Mouse (Mus musculus) liver, postnatal 0 days (tissue): ENCODE measurements around the gene Perp. TPM values are rescaled to one million over a fixed set of nuclear protein-coding genes. Genes with fewer than 3 reads are reported as not detected.

Experiments
- ATAC-seq: fragments of 200-750 bp; cut with Nextera tagmentation; 2 replicates; pipeline ENCODE4 v1.8.0; 2017; ENCODE audit warnings: mild to moderate bottlenecking, moderate library complexity
- DNase-seq: peaks from one replicate; pipeline ENCODE4 v3.0.0-alpha.2; 2016
- H3K27ac ChIP-seq: fragments of 300-500 bp; sonication (generic); 2 replicates; pipeline ENCODE4 v1.5.1; 2014; ENCODE audit warnings: antibody characterized with exemption, moderate library complexity, mild to moderate bottlenecking, low read depth
- H3K27me3 ChIP-seq: fragments of 300-500 bp; sonication (generic); 2 replicates; pipeline ENCODE4 v1.6.1; 2014; ENCODE audit warnings: low read length, control low read depth, mixed read lengths; ENCODE audit not compliant: insufficient read depth
- H3K36me3 ChIP-seq: fragments of 300-500 bp; sonication (generic); replicated peaks from 2 replicates; pipeline ENCODE4 v1.6.1; 2014; ENCODE audit warnings: mild to moderate bottlenecking, control low read depth, low read length, moderate library complexity, mixed read lengths; ENCODE audit not compliant: insufficient read depth
- H3K4me1 ChIP-seq: fragments of 300-500 bp; sonication (generic); 2 replicates; pipeline ENCODE4 v1.6.1; 2014; ENCODE audit warnings: antibody characterized with exemption, mild to moderate bottlenecking, control low read depth; ENCODE audit not compliant: insufficient read depth
- H3K4me2 ChIP-seq: fragments of 300-500 bp; sonication (generic); 2 replicates; pipeline ENCODE4 v1.6.1; 2014; ENCODE audit warnings: low read depth, mild to moderate bottlenecking, low read length, moderate library complexity, mixed read lengths
- H3K4me3 ChIP-seq: fragments of 300-500 bp; sonication (generic); 2 replicates; pipeline ENCODE4 v1.5.1; 2014; ENCODE audit warnings: low read depth, low read length
- H3K9ac ChIP-seq: fragments of 300-500 bp; sonication (generic); replicated peaks from 2 replicates; pipeline ENCODE4 v1.6.1; 2014; ENCODE audit warnings: mild to moderate bottlenecking, moderate library complexity
- H3K9me3 ChIP-seq: fragments of 300-500 bp; sonication (generic); 2 replicates; pipeline ENCODE4 v1.6.1; 2016; ENCODE audit warnings: mild to moderate bottlenecking, control low read depth, low read length, mixed read lengths
- CTCF ChIP-seq: sonication (generic); IDR thresholded peaks from 2 replicates; pipeline ENCODE4 v1.5.1; 2016; ENCODE audit warnings: antibody characterized with exemption, low read depth
- EP300 ChIP-seq: IDR thresholded peaks from 2 replicates; pipeline ENCODE4 v1.6.1; 2016; ENCODE audit warnings: antibody characterized with exemption, low read depth, mild to moderate bottlenecking
- WGBS: fragments of 180-500 bp; shearing (Covaris S2); extraction: QIAGEN DNeasy Blood & Tissue Kit; methylation state at CpG from one replicate; pipeline ENCODE4 v1.1.7; 2014; ENCODE audit not compliant: insufficient replicate concordance; 5-methylcytosine and 5-hydroxymethylcytosine counted together
- polyA plus RNA-seq: library from polyadenylated mRNA; unstranded; fragments of >200 nt; fragmentation: Nextera tagmentation; extraction: Ambion mirVana; gene quantifications from 2 replicates; pipeline ENCODE4 v1.2.1, GENCODE M21; 2015

Perp gene
- polyA plus RNA-seq, 1 experiment from 2014 or later = 68.3 TPM

DNA sequence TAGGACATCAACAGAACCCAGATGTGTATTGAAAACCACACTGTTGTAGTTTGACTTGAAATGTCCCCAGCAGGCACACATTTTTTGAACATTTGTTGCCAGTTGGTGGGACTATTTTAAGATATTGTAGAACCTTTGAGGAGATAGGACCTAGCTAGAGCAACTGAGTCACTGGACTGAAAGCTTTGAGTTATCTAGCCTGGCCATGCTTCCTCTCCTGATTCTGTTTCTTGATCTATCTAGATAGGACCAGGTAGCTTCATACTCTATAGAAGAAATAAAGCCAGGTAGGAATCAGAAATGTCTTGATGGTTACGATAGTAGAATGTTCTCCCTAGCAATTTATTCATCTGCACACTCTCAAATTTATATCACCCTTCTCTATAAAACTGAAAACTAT lies 43.9 kb downstream of the Perp start:
- peaks cover 5% of the 10 kb centered on the region; the same call in 1 of the 2 replicates for H3K4me1 ChIP-seq
- ATAC-seq (no peak), DNase-seq (no peak)
- H3K4me2 ChIP-seq = no peak overlapping the region
- H3K27me3 ChIP-seq = no peaks in the 10 kb centered on the region
- H3K9ac ChIP-seq = no peak overlapping the region
- no peaks in the 10 kb centered on the region for H3K36me3 ChIP-seq
- H3K9me3 ChIP-seq = no peaks in the 10 kb centered on the region
- WGBS = 75% methylated on average over 1 of the region's 1 CpGs
- TF ChIP-seq EP300 = no peak
- no peak for TF ChIP-seq CTCF
- H3K27ac ChIP-seq = no peak overlapping the region
- no peak overlapping the region for H3K4me3 ChIP-seq

DNA sequence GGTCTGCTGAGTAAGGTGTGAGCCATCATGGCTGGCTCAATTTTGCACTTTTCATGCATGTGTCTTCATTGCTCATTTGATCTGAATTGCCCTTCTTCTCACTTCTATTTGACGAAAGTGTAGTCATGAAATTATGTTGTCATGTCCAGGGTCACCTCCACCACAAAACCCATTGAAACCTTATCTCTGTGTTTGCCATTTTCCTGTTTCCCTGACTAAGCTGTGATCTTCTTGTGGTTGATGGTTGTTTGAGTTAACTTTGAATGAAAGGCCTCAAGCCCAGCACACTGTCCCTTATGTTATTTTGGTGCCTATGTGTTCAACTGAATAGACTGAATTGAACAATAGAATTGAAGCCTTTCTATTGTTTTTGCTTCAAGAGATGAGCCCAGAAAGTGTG lies 44.4 kb downstream of the Perp start:
- ATAC-seq (no peak), DNase-seq (no peak)
- Histone ChIP-seq H3K36me3 (no peaks in the 10 kb centered on the region), H3K4me1 (peaks cover 5% of the 10 kb centered on the region; the same call in 1 of the 2 replicates), H3K4me2 (no peak overlapping the region), H3K27ac (no peak overlapping the region), H3K4me3 (no peak overlapping the region), H3K9me3 (no peaks in the 10 kb centered on the region), H3K27me3 (no peaks in the 10 kb centered on the region), H3K9ac (no peak overlapping the region)
- WGBS = 53% methylated on average over 1 of the region's 1 CpGs
- no peak for TF ChIP-seq EP300
- no peak for TF ChIP-seq CTCF

DNA sequence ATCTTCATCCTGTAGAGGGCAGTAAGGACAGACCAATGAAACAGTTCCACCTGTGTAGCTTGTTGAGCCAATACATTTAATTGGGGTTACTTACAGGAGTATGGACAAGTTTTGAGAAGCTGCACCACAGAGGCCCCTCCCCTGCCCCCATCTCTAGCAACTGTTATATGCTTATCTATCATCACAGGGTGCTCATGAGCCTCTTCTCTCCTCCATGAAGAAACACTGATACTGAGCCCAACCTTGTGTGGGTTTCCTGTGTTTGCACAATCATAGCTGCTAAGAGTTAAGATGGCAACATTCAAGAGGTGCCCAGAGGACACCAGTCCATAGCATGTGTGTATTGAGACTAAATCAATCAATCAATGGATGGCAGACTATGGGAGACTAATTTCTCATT lies 46.3 kb downstream of the Perp start:
- TF ChIP-seq EP300 (no peak), CTCF (no peak)
- H3K27ac ChIP-seq = no peak overlapping the region
- no peak overlapping the region for H3K4me3 ChIP-seq
- no peaks in the 10 kb centered on the region for H3K9me3 ChIP-seq
- H3K4me2 ChIP-seq = no peak overlapping the region
- DNase-seq (no peak), ATAC-seq (no peak)
- peaks cover 5% of the 10 kb centered on the region; the same call in 1 of the 2 replicates for H3K4me1 ChIP-seq
- H3K27me3 ChIP-seq = no peaks in the 10 kb centered on the region
- no peaks in the 10 kb centered on the region for H3K36me3 ChIP-seq
- no peak overlapping the region for H3K9ac ChIP-seq

DNA sequence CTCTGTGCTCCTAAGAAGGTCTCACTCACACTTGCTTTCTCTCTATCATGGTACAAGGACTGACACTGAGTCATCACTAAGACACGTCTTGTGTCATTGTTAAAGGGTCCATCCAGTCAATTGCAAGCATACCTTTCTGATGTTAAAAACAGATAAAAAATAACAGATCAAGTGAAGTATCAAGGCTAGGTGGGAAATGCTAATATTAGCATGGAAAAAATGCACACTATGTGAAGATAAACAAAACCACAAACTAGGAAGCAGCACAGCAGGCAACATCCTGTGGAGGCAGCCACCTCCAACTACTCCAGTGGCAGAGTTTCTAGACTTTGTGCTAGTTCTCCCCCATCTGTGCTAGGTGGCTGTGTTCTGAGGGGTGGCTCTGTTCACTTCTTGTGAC lies 47.3 kb downstream of the Perp start:
- Histone ChIP-seq H3K9ac (no peak overlapping the region), H3K4me2 (no peak overlapping the region), H3K27me3 (no peaks in the 10 kb centered on the region), H3K4me3 (no peak overlapping the region), H3K36me3 (no peaks in the 10 kb centered on the region), H3K27ac (no peak overlapping the region), H3K9me3 (no peaks in the 10 kb centered on the region), H3K4me1 (peaks cover 2% of the 10 kb centered on the region; the same call in 1 of the 2 replicates)
- DNase-seq = no peak
- WGBS = 39% methylated on average over 1 of the region's 1 CpGs
- no peak for ATAC-seq
- no peak for TF ChIP-seq EP300
- TF ChIP-seq CTCF = no peak

DNA sequence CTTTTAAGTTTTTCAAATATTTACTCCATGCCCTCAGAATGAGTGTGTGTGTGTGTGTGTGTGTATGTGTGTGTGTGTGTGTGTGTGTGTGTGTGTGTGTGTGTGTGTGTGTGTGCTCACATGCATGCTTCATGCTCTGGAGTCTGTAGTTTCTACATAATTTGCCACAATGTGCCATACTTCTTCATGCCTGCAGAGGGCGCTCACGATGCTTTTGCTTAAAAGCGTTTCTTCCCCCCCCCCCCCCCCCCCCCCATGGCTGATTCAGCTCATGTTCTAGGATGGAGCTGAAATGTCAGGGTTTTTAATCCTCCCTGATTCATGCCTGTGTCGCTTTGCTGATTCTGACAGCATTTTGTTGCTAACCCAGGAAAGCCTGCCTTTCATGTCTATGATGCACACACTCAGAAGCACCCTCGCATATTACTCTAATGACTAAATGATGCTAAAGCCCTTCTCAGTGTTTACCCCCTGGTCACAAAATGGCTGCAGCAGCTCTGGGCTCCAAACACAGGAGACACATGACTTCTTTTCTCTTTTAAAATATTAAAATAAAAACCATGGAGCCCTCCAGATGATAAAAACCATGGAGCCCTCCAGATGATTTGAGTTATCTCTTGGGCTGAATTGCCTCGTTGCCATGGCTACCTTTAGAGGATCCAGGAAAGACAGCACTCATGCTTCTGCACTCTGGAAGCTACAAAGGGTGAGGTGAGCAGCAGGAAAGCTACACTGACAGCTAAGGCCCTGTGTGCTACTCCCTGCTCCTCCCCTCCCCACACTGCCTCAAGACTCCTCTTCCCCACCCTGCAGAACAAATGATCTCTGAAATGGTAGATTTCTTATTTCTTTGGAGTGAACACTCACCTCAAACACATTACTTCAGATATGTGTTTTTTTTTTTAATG lies 49.7 kb downstream of the Perp start:
- DNase-seq = no peak

DNA sequence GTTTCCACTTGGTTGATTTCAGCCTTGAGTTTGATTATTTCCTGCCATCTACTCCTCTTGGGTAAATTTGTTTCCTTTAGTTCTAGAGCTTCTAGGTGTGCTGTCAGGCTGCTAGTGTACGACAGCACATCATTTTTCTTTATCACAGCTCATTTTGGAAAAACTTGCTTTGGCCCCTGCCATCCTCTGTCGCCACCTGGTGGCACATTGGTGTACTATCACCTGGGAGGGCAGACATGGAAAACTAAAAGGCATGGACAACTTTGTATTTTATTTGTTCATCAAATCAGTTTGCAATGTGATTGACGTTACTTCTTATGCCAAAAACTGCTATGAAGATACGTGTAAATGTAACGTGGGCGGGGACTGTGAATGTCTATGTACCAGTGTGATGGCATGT lies 59.3 kb downstream of the Perp start:
- H3K36me3 ChIP-seq = no peaks in the 10 kb centered on the region
- H3K27ac ChIP-seq = no peak overlapping the region
- no peak overlapping the region for H3K9ac ChIP-seq
- TF ChIP-seq EP300 (no peak), CTCF (peak; percentile 92)
- H3K4me3 ChIP-seq = no peak overlapping the region
- DNase-seq (peak; percentile 58), ATAC-seq (no peak)
- H3K9me3 ChIP-seq = no peaks in the 10 kb centered on the region
- no peaks in the 10 kb centered on the region for H3K27me3 ChIP-seq
- H3K4me1 ChIP-seq = no peaks in the 10 kb centered on the region
- no peak overlapping the region for H3K4me2 ChIP-seq
- WGBS = 15% methylated on average over 6 of the region's 6 CpGs

More for the DNA sequence above, 49.7 kb downstream of the Perp start:
- Histone ChIP-seq H3K4me3 (no peak overlapping the region), H3K4me2 (no peak overlapping the region), H3K4me1 (no peaks in the 10 kb centered on the region), H3K9ac (no peak overlapping the region), H3K27me3 (no peaks in the 10 kb centered on the region), H3K27ac (no peak overlapping the region), H3K36me3 (no peaks in the 10 kb centered on the region), H3K9me3 (no peaks in the 10 kb centered on the region)
- TF ChIP-seq CTCF (peak; percentile 49), EP300 (no peak)
- no peak for ATAC-seq
- WGBS = 48% methylated on average over 6 of the region's 6 CpGs

Other genes starting within 250 kb of the Perp start
- 0.01 TPM in 2 replicates for gene Arfgef3, start 101.1 kb upstream of the Perp start, polyA plus RNA-seq
- not detected in 2 replicates for gene Gm4922, start 58.2 kb upstream of the Perp start, polyA plus RNA-seq
- 0.89 and 1.3 TPM in 2 replicates for gene Tnfaip3, start 170.6 kb downstream of the Perp start, polyA plus RNA-seq